Mouse (Mus musculus) embryonic facial prominence, embryonic 11.5 days (tissue): ENCODE measurements around the gene Gm17304. TPM values are rescaled to one million over a fixed set of nuclear protein-coding genes. Genes with fewer than 3 reads are reported as not detected.

ENCODE experiments used
- ATAC-seq: fragments of 200-750 bp; cut with Nextera tagmentation; replicated peaks from 2 replicates; pipeline ENCODE4 v1.8.0; 2017; ENCODE audit warnings: low read depth; ENCODE audit not compliant: insufficient number of reproducible peaks, low FRiP score, low TSS enrichment
- DNase-seq: peaks from one replicate; pipeline ENCODE4 v3.0.0-alpha.2; 2015; ENCODE audit warnings: low spot score
- H3K27ac ChIP-seq: fragments of 300-500 bp; sonication (generic); replicated peaks from 2 replicates; pipeline ENCODE4 v1.5.1; 2014; ENCODE audit warnings: mild to moderate bottlenecking, low read depth, low read length, control low read depth
- H3K27me3 ChIP-seq: fragments of 300-500 bp; sonication (generic); 2 replicates; pipeline ENCODE4 v1.6.1; 2014; ENCODE audit warnings: mild to moderate bottlenecking, low read length, moderate library complexity, mixed read lengths; ENCODE audit not compliant: control insufficient read depth, insufficient read depth
- H3K36me3 ChIP-seq: fragments of 300-500 bp; sonication (generic); replicated peaks from 2 replicates; pipeline ENCODE4 v1.6.1; 2014; ENCODE audit warnings: low read depth, mild to moderate bottlenecking, low read length, moderate library complexity, mixed read lengths; ENCODE audit not compliant: control insufficient read depth, insufficient read depth
- H3K4me1 ChIP-seq: fragments of 300-500 bp; sonication (generic); 2 replicates; pipeline ENCODE4 v1.6.1; 2014; ENCODE audit warnings: low read length, mixed read lengths; ENCODE audit not compliant: control insufficient read depth, insufficient read depth
- H3K4me2 ChIP-seq: fragments of 300-500 bp; sonication (generic); 2 replicates; pipeline ENCODE4 v1.6.1; 2014; ENCODE audit warnings: low read depth, mild to moderate bottlenecking, control low read depth, low read length, moderate library complexity
- H3K4me3 ChIP-seq: fragments of 300-500 bp; sonication (generic); 2 replicates; pipeline ENCODE4 v1.5.1; 2014; ENCODE audit warnings: low read depth, low read length, control low read depth
- H3K9ac ChIP-seq: fragments of 300-500 bp; sonication (generic); replicated peaks from 2 replicates; pipeline ENCODE4 v1.6.1; 2014; ENCODE audit warnings: mild to moderate bottlenecking, control low read depth, low read length
- H3K9me3 ChIP-seq: fragments of 300-500 bp; sonication (generic); replicated peaks from 2 replicates; pipeline ENCODE4 v1.6.1; 2016; ENCODE audit warnings: mild to moderate bottlenecking, low read length, inconsistent platforms, mixed read lengths; ENCODE audit not compliant: control insufficient read depth
- WGBS: fragments of 180-500 bp; shearing (Covaris S2); extraction: QIAGEN DNeasy Blood & Tissue Kit; methylation state at CpG from one replicate; pipeline ENCODE4 v1.1.7; 2014; 5-methylcytosine and 5-hydroxymethylcytosine counted together
- polyA plus RNA-seq: library from polyadenylated mRNA; unstranded; fragments of >200 nt; fragmentation: Nextera tagmentation; extraction: Ambion mirVana; gene quantifications from 2 replicates; pipeline ENCODE4 v1.2.1, GENCODE M21; 2014

Gm17304 gene
- polyA plus RNA-seq, 1 experiment from 2014 or later, result not detected

DNA sequence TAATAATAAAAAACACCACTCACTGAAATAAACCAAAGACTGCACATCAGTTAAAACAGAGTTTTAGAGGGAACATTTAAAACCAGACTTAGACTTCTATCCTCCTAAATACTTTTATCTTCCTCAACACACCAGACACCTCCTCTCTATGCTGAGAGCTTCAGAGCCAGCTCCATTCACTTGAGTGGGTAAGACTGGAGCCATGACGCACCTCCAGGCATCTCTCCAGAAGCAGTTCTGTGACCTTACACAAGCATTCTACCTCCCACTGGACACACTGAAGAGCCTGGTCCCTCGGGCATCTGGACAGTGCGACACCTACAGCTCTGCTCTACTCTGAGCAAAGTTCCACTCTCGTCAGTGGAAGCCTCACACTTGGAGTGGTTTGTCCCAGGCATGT lies 14.4 kb downstream of the Gm17304 start:
- Histone ChIP-seq H3K27ac (no peak overlapping the region), H3K4me2 (no peak overlapping the region), H3K27me3 (no peaks in the 10 kb centered on the region), H3K9ac (no peak overlapping the region), H3K4me3 (no peak overlapping the region), H3K9me3 (no peaks in the 10 kb centered on the region), H3K36me3 (no peaks in the 10 kb centered on the region), H3K4me1 (no peaks in the 10 kb centered on the region)
- WGBS, result 90% methylated on average over 4 of the region's 4 CpGs
- ATAC-seq (no peak), DNase-seq (no peak)

DNA sequence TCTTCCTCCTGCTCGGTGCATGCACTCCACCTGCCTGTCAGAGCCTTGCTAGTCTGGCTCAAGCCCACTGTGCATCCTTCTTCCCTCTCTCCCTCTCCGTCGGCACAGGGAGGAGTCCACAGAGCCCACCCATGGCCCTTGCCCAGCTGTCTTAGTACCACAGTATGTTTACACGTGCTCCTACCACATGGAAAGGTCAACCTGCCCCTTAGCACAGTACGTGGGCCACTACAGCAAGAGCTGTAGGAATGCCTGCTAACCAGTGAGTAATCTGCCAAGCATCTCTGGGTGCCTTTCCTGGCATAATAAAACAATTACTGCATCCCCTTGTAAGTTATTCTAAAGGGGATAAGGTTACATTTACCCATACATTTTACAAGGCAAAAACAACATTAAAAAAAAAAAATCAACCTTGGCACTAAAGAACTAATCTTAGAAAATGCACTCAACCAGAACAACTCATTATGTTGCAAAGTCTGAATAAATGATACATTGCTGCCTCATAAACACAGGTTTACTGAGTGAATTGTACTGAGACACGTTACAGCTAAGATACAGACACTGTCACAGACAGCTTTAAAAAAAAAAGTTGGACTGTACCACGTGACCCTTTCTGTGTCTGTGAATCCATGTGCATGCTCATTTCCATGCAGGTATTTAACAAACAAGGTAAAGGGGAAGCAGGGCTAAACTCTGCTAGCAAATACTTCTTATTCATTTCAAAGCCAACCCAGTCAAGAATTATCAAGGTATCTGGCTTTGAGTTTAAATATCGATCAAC lies 19.7 kb downstream of the Gm17304 start:
- WGBS, result 79% methylated on average over 8 of the region's 8 CpGs
- H3K4me1 ChIP-seq, result no peaks in the 10 kb centered on the region
- H3K4me3 ChIP-seq, result no peak overlapping the region
- H3K4me2 ChIP-seq, result no peak overlapping the region
- DNase-seq (no peak), ATAC-seq (no peak)
- H3K27ac ChIP-seq, result no peak overlapping the region
- no peaks in the 10 kb centered on the region for H3K9me3 ChIP-seq
- H3K9ac ChIP-seq, result no peak overlapping the region
- no peaks in the 10 kb centered on the region for H3K36me3 ChIP-seq
- no peaks in the 10 kb centered on the region for H3K27me3 ChIP-seq

DNA sequence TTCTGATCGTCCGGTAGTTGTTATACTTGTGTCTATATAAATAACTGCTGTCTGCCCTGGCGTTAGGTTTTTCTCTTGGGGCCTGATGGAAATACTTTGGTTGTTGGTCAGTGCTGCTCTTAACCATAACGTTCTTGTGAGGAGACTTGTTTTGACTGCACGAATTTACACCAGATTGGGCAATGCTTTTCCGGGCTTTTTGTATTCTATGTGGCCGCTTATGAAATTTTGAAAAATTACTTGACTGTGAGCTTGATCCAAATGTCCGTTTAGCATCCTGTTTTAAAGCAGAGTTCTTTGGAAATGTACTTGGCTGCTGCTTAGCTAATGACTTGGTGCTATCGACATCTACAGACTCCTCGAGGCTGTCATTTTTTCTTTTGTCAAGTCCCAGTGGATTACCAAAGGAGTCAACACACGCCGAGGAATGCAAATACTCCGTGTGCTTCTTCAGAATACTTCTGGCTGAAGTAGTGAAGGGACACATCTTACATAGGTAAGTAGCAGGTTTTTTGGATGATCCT lies 27.6 kb downstream of the Gm17304 start:
- Histone ChIP-seq H3K27ac (no peak overlapping the region), H3K27me3 (no peaks in the 10 kb centered on the region), H3K4me1 (no peaks in the 10 kb centered on the region), H3K4me3 (no peak overlapping the region), H3K9me3 (no peaks in the 10 kb centered on the region), H3K36me3 (peaks cover 3% of the 10 kb centered on the region), H3K9ac (no peak overlapping the region), H3K4me2 (no peak overlapping the region)
- DNase-seq (no peak), ATAC-seq (no peak)
- 90% methylated on average over 13 of the region's 13 CpGs for WGBS

DNA sequence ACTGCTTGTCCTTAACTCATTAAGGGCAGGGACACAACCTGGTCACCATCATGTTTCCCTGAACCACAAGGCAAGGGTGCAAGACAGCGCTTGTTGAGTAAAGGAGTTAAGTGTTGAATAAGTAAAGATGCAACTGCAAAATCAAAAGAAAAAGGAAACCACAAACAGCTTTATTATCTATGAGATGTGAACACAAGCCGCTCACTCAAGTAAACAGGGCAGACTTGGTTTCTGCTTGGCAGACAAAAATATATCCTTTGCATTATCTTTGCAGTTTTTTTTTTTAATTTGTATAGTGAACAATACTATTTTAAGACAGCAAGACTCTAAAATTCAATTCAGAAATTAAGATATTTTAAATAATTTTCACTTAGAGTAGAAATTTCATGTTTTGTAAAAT lies 30.7 kb downstream of the Gm17304 start:
- Histone ChIP-seq H3K4me2 (no peak overlapping the region), H3K4me3 (no peak overlapping the region), H3K9me3 (no peaks in the 10 kb centered on the region), H3K27me3 (no peaks in the 10 kb centered on the region), H3K27ac (no peak overlapping the region), H3K9ac (no peak overlapping the region), H3K36me3 (no peaks in the 10 kb centered on the region; the same call in none of the 2 replicates), H3K4me1 (no peaks in the 10 kb centered on the region)
- 96% methylated on average over 2 of the region's 2 CpGs for WGBS
- no peak for DNase-seq
- ATAC-seq, result no peak

DNA sequence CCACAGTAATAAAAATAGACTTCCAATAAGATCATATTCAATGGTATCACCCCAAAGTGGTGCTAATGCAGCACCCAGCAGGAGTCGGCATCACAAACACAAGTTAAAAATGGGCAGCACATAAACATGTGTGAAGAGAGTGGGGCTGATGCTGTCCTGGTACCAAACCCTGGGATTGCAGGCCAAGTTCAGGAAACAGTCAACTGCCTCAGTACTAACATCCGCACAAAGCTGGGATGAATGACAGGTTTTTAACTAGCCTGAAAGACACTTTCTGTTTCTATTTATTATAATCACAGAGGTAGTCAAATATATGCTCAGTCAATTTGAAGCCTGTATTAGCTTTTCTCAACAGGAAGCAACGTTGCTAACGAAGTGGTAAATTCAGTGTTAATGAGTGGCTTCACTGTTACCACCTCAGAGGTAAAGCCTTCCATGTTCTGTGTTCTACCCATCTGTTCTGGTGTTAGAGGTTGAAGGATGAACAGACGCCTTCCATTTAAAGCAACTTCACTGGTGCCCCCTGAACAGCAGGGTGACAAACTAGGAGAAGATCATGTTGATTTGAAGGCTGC lies 31.4 kb downstream of the Gm17304 start:
- WGBS, result 78% methylated on average over 5 of the region's 5 CpGs
- no peak overlapping the region for H3K27ac ChIP-seq
- no peak overlapping the region for H3K9ac ChIP-seq
- no peaks in the 10 kb centered on the region for H3K9me3 ChIP-seq
- no peak overlapping the region for H3K4me2 ChIP-seq
- H3K36me3 ChIP-seq, result no peaks in the 10 kb centered on the region; the same call in none of the 2 replicates
- H3K27me3 ChIP-seq, result no peaks in the 10 kb centered on the region
- no peak for ATAC-seq
- no peak overlapping the region for H3K4me3 ChIP-seq
- no peaks in the 10 kb centered on the region for H3K4me1 ChIP-seq
- no peak for DNase-seq

DNA sequence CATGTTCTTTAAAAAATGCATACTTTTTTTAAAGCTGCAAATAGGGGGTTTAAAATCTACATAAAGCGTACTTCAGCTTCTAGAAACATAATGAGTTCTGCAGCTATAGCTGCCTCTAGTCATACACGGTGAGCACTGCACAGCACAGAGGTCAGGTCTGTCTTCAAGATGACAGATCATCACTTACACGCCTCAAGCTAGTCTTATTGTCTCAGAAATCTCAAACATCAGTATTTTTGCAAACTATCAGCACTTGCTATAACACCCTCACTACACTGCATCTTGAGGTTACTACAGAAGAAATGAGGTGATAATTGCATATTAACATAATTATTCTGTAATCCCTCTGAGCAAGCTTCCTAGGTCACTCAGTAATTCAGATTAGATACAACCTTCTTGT lies 33.0 kb downstream of the Gm17304 start:
- 86% methylated on average over 3 of the region's 3 CpGs for WGBS
- Histone ChIP-seq H3K4me2 (no peak overlapping the region), H3K27ac (no peak overlapping the region), H3K9me3 (no peaks in the 10 kb centered on the region), H3K27me3 (no peaks in the 10 kb centered on the region), H3K4me1 (no peaks in the 10 kb centered on the region), H3K4me3 (no peak overlapping the region), H3K9ac (no peak overlapping the region), H3K36me3 (no peaks in the 10 kb centered on the region; the same call in 1 of the 2 replicates)
- ATAC-seq (no peak), DNase-seq (no peak)

DNA sequence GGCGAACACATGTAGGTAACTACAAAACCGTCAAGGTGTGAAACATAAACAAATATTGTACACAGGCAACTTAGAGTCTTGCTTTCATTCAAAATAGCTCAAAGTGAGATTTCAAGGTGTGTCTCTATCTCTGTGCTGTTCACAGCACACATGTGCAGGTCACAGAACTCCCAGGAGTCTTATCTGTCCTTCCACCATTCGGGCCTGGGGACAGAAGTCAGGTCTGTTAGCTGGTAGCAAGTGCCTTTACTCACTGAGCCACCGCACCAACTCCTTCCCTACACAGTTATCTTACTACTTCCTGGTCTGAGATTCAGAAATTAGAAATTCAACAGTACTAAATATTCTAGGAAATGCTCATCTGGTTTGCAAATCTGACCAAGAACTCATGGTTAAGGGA lies 34.5 kb downstream of the Gm17304 start:
- H3K4me2 ChIP-seq, result no peak overlapping the region
- ATAC-seq (no peak), DNase-seq (no peak)
- H3K9ac ChIP-seq, result no peak overlapping the region
- no peaks in the 10 kb centered on the region for H3K4me1 ChIP-seq
- H3K9me3 ChIP-seq, result no peaks in the 10 kb centered on the region
- WGBS, result 78% methylated on average over 4 of the region's 4 CpGs
- no peaks in the 10 kb centered on the region for H3K36me3 ChIP-seq
- H3K27me3 ChIP-seq, result no peaks in the 10 kb centered on the region
- H3K27ac ChIP-seq, result no peak overlapping the region
- no peak overlapping the region for H3K4me3 ChIP-seq

DNA sequence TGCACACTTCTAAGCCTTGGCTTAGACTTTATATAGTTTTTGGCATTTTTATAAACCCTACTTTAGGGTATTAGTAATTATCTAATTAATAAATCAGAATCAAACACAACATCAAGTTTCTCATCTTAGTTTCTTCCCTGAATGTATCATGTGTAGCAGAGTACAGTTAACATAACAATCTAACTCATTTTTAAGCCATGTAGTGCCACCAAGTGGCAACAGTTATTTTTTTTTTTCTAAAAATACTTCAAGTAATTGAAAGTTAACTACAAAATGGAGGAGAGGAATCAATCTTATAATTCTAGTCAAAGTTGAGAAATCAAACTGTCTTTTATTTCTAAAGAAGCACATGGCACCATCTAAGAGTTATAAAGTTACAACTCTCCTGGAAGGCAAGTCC lies 40.5 kb downstream of the Gm17304 start:
- Histone ChIP-seq H3K4me3 (no peak overlapping the region), H3K27ac (no peak overlapping the region), H3K4me1 (no peaks in the 10 kb centered on the region), H3K4me2 (no peak overlapping the region), H3K9ac (no peak overlapping the region), H3K27me3 (no peaks in the 10 kb centered on the region), H3K9me3 (no peaks in the 10 kb centered on the region), H3K36me3 (no peaks in the 10 kb centered on the region)
- no peak for ATAC-seq
- no peak for DNase-seq
